Mouse (Mus musculus): ENCODE results near the gene Epn2. TPM values are rescaled to one million over a fixed set of nuclear protein-coding genes. Genes with fewer than 3 reads are reported as not detected.

Gene Epn2
- polyA plus RNA-seq, 1 experiment from 2014 or later: 41.0 TPM

DNA sequence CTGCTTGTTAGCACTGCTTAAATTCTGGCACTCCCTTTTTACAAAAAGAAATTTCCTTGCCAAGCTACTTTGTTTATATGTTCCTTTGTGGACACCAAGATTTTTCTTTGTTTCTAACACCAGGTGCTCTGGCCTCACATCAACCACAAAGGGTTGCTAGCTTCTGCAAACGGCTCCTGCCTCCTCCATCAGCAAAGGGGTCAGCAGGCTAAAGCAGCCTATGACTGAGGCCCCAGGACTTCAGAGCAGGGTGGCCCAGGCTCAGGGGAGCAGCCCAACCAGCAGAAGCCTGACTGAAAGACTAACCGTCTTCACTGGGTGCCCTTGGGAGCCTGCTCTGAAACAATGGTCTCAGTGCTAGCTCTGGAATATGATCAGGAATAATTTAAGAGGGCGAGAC is 22.0 kb upstream of the Epn2 start:
- WGBS: 50% methylated on average over 3 of the region's 3 CpGs
- no peaks in the 10 kb centered on the region for H3K27me3 ChIP-seq (replicated peaks; ENCODE audit: insufficient read depth, low read length)
- no peak overlapping the region for H3K4me3 ChIP-seq (ENCODE audit: low read depth, low read length)
- H3K9ac ChIP-seq (replicated peaks; ENCODE audit: low read depth): no peak overlapping the region
- no peak overlapping the region for H3K4me2 ChIP-seq (replicated peaks; ENCODE audit: low read depth, low read length)
- TF ChIP-seq CTCF (IDR thresholded peaks at IDR 0.05) (no peak), EP300 (IDR thresholded peaks at IDR 0.05) (0 out of 2 replicates have a peak, but pooled peaks have one; percentile 9)
- no peak for ATAC-seq
- peak; percentile 44 for DNase-seq (ENCODE audit: low spot score)
- H3K9me3 ChIP-seq (ENCODE audit: low read length): no peaks in the 10 kb centered on the region
- H3K4me1 ChIP-seq (ENCODE audit: insufficient read depth, low read depth, low read length): no peaks in the 10 kb centered on the region
- no peaks in the 10 kb centered on the region for H3K36me3 ChIP-seq (ENCODE audit: insufficient read depth, low read length)
- no peak overlapping the region for H3K27ac ChIP-seq (ENCODE audit: low read length)

GRCm38 (mm10) chr11:61598367-61598766 is 18.9 kb upstream of the Epn2 start:
- Histone ChIP-seq H3K36me3 (ENCODE audit: insufficient read depth, low read length) (no peaks in the 10 kb centered on the region), H3K27me3 (replicated peaks; ENCODE audit: insufficient read depth, low read length) (no peaks in the 10 kb centered on the region), H3K9ac (replicated peaks; ENCODE audit: low read depth) (no peak overlapping the region), H3K27ac (ENCODE audit: low read length) (no peak overlapping the region), H3K4me3 (ENCODE audit: low read depth, low read length) (no peak overlapping the region), H3K4me2 (replicated peaks; ENCODE audit: low read depth, low read length) (no peak overlapping the region), H3K9me3 (ENCODE audit: low read length) (no peaks in the 10 kb centered on the region), H3K4me1 (ENCODE audit: insufficient read depth, low read depth, low read length) (no peaks in the 10 kb centered on the region)
- WGBS: 54% methylated on average over 6 of the region's 6 CpGs
- ATAC-seq: no peak
- no peak for TF ChIP-seq CTCF (IDR thresholded peaks at IDR 0.05)
- no peak for TF ChIP-seq EP300 (IDR thresholded peaks at IDR 0.05)
- no peak for DNase-seq (ENCODE audit: low spot score)

GRCm38 (mm10) chr11:61597471-61597870 is 18.0 kb upstream of the Epn2 start:
- Histone ChIP-seq H3K9ac (replicated peaks; ENCODE audit: low read depth) (no peak overlapping the region), H3K36me3 (ENCODE audit: insufficient read depth, low read length) (no peaks in the 10 kb centered on the region), H3K4me3 (ENCODE audit: low read depth, low read length) (no peak overlapping the region), H3K27ac (ENCODE audit: low read length) (no peak overlapping the region), H3K27me3 (replicated peaks; ENCODE audit: insufficient read depth, low read length) (no peaks in the 10 kb centered on the region), H3K4me2 (replicated peaks; ENCODE audit: low read depth, low read length) (no peak overlapping the region), H3K9me3 (ENCODE audit: low read length) (no peaks in the 10 kb centered on the region), H3K4me1 (ENCODE audit: insufficient read depth, low read depth, low read length) (no peaks in the 10 kb centered on the region)
- ATAC-seq (0 out of 2 replicates have a peak, but pooled peaks have one; percentile 11), DNase-seq (ENCODE audit: low spot score) (no peak)
- no peak for TF ChIP-seq CTCF (IDR thresholded peaks at IDR 0.05)
- TF ChIP-seq EP300 (IDR thresholded peaks at IDR 0.05): no peak
- WGBS: 85% methylated on average over 2 of the region's 2 CpGs

DNA sequence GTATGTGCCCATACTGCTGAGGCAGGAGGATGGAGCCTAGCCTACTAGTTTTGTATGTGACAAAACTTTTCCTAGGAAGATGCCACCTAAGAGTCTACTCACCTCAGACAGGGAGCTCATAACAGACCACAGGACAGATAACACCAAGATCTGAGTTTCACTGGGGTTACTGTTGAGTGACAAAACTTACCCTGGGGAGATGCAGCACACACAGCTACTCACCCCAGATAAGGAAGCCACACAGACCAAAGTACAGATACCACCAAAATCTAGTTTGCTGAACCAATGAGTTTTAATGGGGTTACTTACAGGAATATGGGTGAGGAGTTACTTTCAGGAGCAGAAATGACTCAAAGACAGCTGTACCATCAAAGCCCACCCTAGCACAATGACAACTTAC is 13.6 kb upstream of the Epn2 start:
- no peak overlapping the region for H3K27ac ChIP-seq (ENCODE audit: low read length)
- no peaks in the 10 kb centered on the region for H3K27me3 ChIP-seq (replicated peaks; ENCODE audit: insufficient read depth, low read length)
- no peak overlapping the region for H3K4me2 ChIP-seq (replicated peaks; ENCODE audit: low read depth, low read length)
- no peak for DNase-seq (ENCODE audit: low spot score)
- no peaks in the 10 kb centered on the region for H3K36me3 ChIP-seq (ENCODE audit: insufficient read depth, low read length)
- H3K9me3 ChIP-seq (ENCODE audit: low read length): no peaks in the 10 kb centered on the region
- TF ChIP-seq EP300 (IDR thresholded peaks at IDR 0.05): no peak
- TF ChIP-seq CTCF (IDR thresholded peaks at IDR 0.05): no peak
- H3K9ac ChIP-seq (replicated peaks; ENCODE audit: low read depth): no peak overlapping the region
- ATAC-seq: no peak
- no peak overlapping the region for H3K4me3 ChIP-seq (ENCODE audit: low read depth, low read length)
- H3K4me1 ChIP-seq (ENCODE audit: insufficient read depth, low read depth, low read length): no peaks in the 10 kb centered on the region

DNA sequence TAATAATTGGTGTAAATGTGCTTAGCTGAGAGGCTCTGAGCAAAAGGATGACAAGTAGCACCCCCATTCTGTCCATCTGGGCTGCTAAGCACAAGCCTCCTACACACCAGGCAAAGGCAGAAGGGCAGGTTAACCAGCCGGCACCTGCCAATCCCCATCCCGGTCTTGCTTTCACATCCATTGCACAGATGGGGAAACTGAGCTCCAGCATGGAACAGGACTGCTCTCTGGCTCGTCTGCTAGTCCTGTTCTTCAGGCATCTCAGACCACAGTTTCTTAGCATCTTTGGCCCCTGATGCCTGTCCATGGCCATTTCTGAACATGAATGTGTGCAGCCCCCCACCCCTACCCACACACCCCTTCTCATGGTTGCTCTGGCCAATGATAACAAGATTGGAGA is 12.6 kb upstream of the Epn2 start:
- no peak overlapping the region for H3K27ac ChIP-seq (ENCODE audit: low read length)
- no peak overlapping the region for H3K4me3 ChIP-seq (ENCODE audit: low read depth, low read length)
- no peak for DNase-seq (ENCODE audit: low spot score)
- H3K9ac ChIP-seq (replicated peaks; ENCODE audit: low read depth): no peak overlapping the region
- no peaks in the 10 kb centered on the region for H3K27me3 ChIP-seq (replicated peaks; ENCODE audit: insufficient read depth, low read length)
- no peak overlapping the region for H3K4me2 ChIP-seq (replicated peaks; ENCODE audit: low read depth, low read length)
- TF ChIP-seq CTCF (IDR thresholded peaks at IDR 0.05): no peak
- TF ChIP-seq EP300 (IDR thresholded peaks at IDR 0.05): no peak
- ATAC-seq: no peak
- 90% methylated on average over 3 of the region's 3 CpGs for WGBS
- H3K9me3 ChIP-seq (ENCODE audit: low read length): no peaks in the 10 kb centered on the region
- H3K4me1 ChIP-seq (ENCODE audit: insufficient read depth, low read depth, low read length): no peaks in the 10 kb centered on the region
- no peaks in the 10 kb centered on the region for H3K36me3 ChIP-seq (ENCODE audit: insufficient read depth, low read length)

DNA sequence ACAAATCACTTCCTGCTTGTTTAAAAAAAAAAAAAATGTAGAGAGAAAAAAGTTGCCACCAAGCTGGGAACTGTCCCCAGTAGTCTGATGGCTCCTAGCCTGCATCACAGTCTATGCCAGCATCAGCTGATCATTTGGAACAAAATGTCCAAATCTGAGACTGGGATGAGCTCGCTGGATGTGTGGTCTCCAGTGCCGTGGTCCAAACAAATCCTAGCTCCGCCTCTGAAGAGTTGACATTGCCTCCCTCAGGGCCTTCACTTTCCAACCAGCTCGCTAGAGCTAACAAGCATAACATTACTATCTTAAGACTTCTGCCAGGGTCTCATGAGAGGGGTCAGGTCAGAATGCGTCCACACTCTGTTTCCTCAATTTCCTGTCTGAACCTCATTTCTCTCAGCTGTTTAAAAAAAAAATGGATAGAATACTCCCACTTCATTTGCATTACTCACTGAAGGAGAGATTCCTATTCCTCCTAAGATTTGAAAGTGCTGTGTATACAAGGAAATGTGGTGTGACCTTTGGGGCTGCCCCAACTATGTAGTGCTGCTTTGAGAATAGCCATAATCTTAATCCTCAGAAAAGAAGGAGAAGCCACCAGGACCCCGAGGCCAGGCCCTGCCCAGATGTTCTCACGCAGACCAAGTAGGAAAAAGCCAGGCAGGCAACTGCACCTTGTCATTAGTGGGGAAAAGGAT is 11.2 kb upstream of the Epn2 start:
- Histone ChIP-seq H3K27ac (ENCODE audit: low read length) (peak overlapping the region; percentile 78), H3K27me3 (replicated peaks; ENCODE audit: insufficient read depth, low read length) (no peaks in the 10 kb centered on the region), H3K9me3 (ENCODE audit: low read length) (no peaks in the 10 kb centered on the region), H3K4me2 (replicated peaks; ENCODE audit: low read depth, low read length) (no peak overlapping the region), H3K9ac (replicated peaks; ENCODE audit: low read depth) (0 out of 2 replicates have a peak overlapping the region, but pooled peaks have one; percentile 5), H3K4me1 (ENCODE audit: insufficient read depth, low read depth, low read length) (no peaks in the 10 kb centered on the region), H3K4me3 (ENCODE audit: low read depth, low read length) (no peak overlapping the region), H3K36me3 (ENCODE audit: insufficient read depth, low read length) (no peaks in the 10 kb centered on the region)
- TF ChIP-seq CTCF (IDR thresholded peaks at IDR 0.05): no peak
- TF ChIP-seq EP300 (IDR thresholded peaks at IDR 0.05): peak; percentile 48
- 33% methylated on average over 7 of the region's 7 CpGs for WGBS
- peak; percentile 95 for ATAC-seq
- peak; percentile 89 for DNase-seq (ENCODE audit: low spot score)

All from lung, postnatal 0 days (tissue).